Mouse (Mus musculus) stomach, embryonic 14.5 days (tissue): ENCODE data around the gene Syce1. TPM values are rescaled to one million over a fixed set of nuclear protein-coding genes. Genes with fewer than 3 reads are reported as not detected.
"Not testable (repeated sequence)": the region's sequence is repeated elsewhere in the genome, so short reads cannot be mapped to it uniquely, and the experiment has no call there.

Experiments used
- ATAC-seq: fragments of 200-750 bp; cut with Nextera tagmentation; 2 replicates; pipeline ENCODE4 v1.8.0; 2017; ENCODE audit warnings: low read depth, moderate TSS enrichment; ENCODE audit not compliant: insufficient number of reproducible peaks, insufficient read depth, low FRiP score
- H3K27ac ChIP-seq: fragments of 300-500 bp; sonication (generic); 2 replicates; pipeline ENCODE4 v1.5.1; 2014; ENCODE audit warnings: mild to moderate bottlenecking, low read length, moderate library complexity, mixed read lengths
- H3K27me3 ChIP-seq: fragments of 300-500 bp; sonication (generic); 2 replicates; pipeline ENCODE4 v1.6.1; 2014; ENCODE audit warnings: low read length, control low read depth, mixed read lengths; ENCODE audit not compliant: control insufficient read depth, insufficient read depth
- H3K36me3 ChIP-seq: fragments of 300-500 bp; sonication (generic); 2 replicates; pipeline ENCODE4 v1.6.1; 2014; ENCODE audit warnings: mild to moderate bottlenecking, control low read depth, low read length, moderate library complexity, mixed read lengths; ENCODE audit not compliant: control insufficient read depth, insufficient read depth
- H3K4me1 ChIP-seq: fragments of 300-500 bp; sonication (generic); 2 replicates; pipeline ENCODE4 v1.6.1; 2014; ENCODE audit warnings: low read length, control low read depth, mixed read lengths; ENCODE audit not compliant: control insufficient read depth, insufficient read depth
- H3K4me2 ChIP-seq: fragments of 300-500 bp; sonication (generic); replicated peaks from 2 replicates; pipeline ENCODE4 v1.6.1; 2014; ENCODE audit warnings: low read depth, low read length, control low read depth
- H3K4me3 ChIP-seq: fragments of 300-500 bp; sonication (generic); 2 replicates; pipeline ENCODE4 v1.5.1; 2014; ENCODE audit warnings: low read depth, low read length, control low read depth
- H3K9ac ChIP-seq: fragments of 300-500 bp; sonication (generic); replicated peaks from 2 replicates; pipeline ENCODE4 v1.6.1; 2014; ENCODE audit warnings: low read depth, mild to moderate bottlenecking, control low read depth, low read length, moderate library complexity, mixed read lengths
- H3K9me3 ChIP-seq: fragments of 300-500 bp; sonication (generic); 2 replicates; pipeline ENCODE4 v1.6.1; 2016; ENCODE audit warnings: low read depth, low read length, control low read depth; ENCODE audit not compliant: control insufficient read depth
- WGBS: fragments of 180-500 bp; shearing (Covaris S2); extraction: QIAGEN DNeasy Blood & Tissue Kit; methylation state at CpG from one replicate; pipeline ENCODE4 v1.1.7; 2014; 5-methylcytosine and 5-hydroxymethylcytosine counted together
- polyA plus RNA-seq: library from polyadenylated mRNA; unstranded; fragments of >200 nt; fragmentation: Nextera tagmentation; extraction: Ambion mirVana; gene quantifications from 2 replicates; pipeline ENCODE4 v1.2.1, GENCODE M21; 2014

Gene Syce1
- polyA plus RNA-seq, 1 experiment from 2014 or later, result 0.27 TPM

GRCm38 (mm10) chr7:140798212-140798611, 10.6 kb upstream of the Syce1 start:
- H3K4me1 ChIP-seq, result no peaks in the 10 kb centered on the region
- H3K4me2 ChIP-seq, result no peak overlapping the region
- no peak overlapping the region for H3K9ac ChIP-seq
- no peak overlapping the region for H3K27ac ChIP-seq
- 0 out of 2 replicates have a peak, but pooled peaks have one; percentile 14 for ATAC-seq
- no peak overlapping the region for H3K4me3 ChIP-seq
- no peaks in the 10 kb centered on the region for H3K36me3 ChIP-seq
- WGBS, result 69% methylated on average over 2 of the region's 2 CpGs
- H3K27me3 ChIP-seq, result no peaks in the 10 kb centered on the region
- H3K9me3 ChIP-seq, result no peaks in the 10 kb centered on the region

- H3K4me1 ChIP-seq, result no peaks in the 10 kb centered on the region
- H3K9ac ChIP-seq, result no peak overlapping the region
- no peaks in the 10 kb centered on the region for H3K27me3 ChIP-seq
- H3K36me3 ChIP-seq, result no peaks in the 10 kb centered on the region
- H3K9me3 ChIP-seq, result no peaks in the 10 kb centered on the region
- H3K4me3 ChIP-seq, result no peak overlapping the region
- no peak for ATAC-seq
- no peak overlapping the region for H3K27ac ChIP-seq
- H3K4me2 ChIP-seq, result no peak overlapping the region
- 84% methylated on average over 3 of the region's 3 CpGs for WGBS
These were observed 10.0 kb upstream of the Syce1 start for GRCm38 (mm10) chr7:140797619-140798018.

- Histone ChIP-seq H3K4me3 (no peak overlapping the region), H3K4me2 (no peak overlapping the region), H3K9ac (no peak overlapping the region), H3K36me3 (no peaks in the 10 kb centered on the region), H3K27ac (no peak overlapping the region), H3K4me1 (no peaks in the 10 kb centered on the region), H3K27me3 (no peaks in the 10 kb centered on the region), H3K9me3 (no peaks in the 10 kb centered on the region)
- no peak for ATAC-seq
- 55% methylated on average over 4 of the region's 4 CpGs for WGBS
These were observed 5.9 kb upstream of the Syce1 start for GRCm38 (mm10) chr7:140793541-140793940.

GRCm38 (mm10) chr7:140788053-140788435, 392 bp upstream of the Syce1 start:
- Histone ChIP-seq H3K27me3 (no peaks in the 10 kb centered on the region), H3K9ac (no peak overlapping the region), H3K36me3 (no peaks in the 10 kb centered on the region), H3K9me3 (no peaks in the 10 kb centered on the region), H3K4me1 (no peaks in the 10 kb centered on the region), H3K4me2 (no peak overlapping the region), H3K4me3 (no peak overlapping the region), H3K27ac (no peak overlapping the region)
- no peak for ATAC-seq
- WGBS, result 84% methylated on average over 7 of the region's 7 CpGs

- no peaks in the 10 kb centered on the region for H3K4me1 ChIP-seq
- WGBS, result 83% methylated on average over 4 of the region's 4 CpGs
- no peaks in the 10 kb centered on the region for H3K36me3 ChIP-seq
- H3K4me3 ChIP-seq, result no peak overlapping the region
- H3K9me3 ChIP-seq, result no peaks in the 10 kb centered on the region
- H3K27me3 ChIP-seq, result no peaks in the 10 kb centered on the region
- no peak for ATAC-seq
- H3K9ac ChIP-seq, result no peak overlapping the region
- H3K4me2 ChIP-seq, result no peak overlapping the region
- H3K27ac ChIP-seq, result no peak overlapping the region
These were observed 7.1 kb downstream of the Syce1 start for GRCm38 (mm10) chr7:140780548-140780947.

- 74% methylated on average over 12 of the region's 12 CpGs for WGBS
- Histone ChIP-seq H3K4me2 (no peak overlapping the region), H3K4me1 (no peaks in the 10 kb centered on the region), H3K4me3 (no peak overlapping the region), H3K27me3 (no peaks in the 10 kb centered on the region), H3K36me3 (no peaks in the 10 kb centered on the region), H3K9me3 (no peaks in the 10 kb centered on the region), H3K27ac (no peak overlapping the region), H3K9ac (no peak overlapping the region)
- ATAC-seq, result no peak
These were observed 21.5 kb downstream of the Syce1 start for GRCm38 (mm10) chr7:140765888-140766739.

GRCm38 (mm10) chr7:140765391-140765790, 22.3 kb downstream of the Syce1 start:
- not testable (repeated sequence) for H3K4me2 ChIP-seq, H3K27me3 ChIP-seq, ATAC-seq, H3K4me1 ChIP-seq, H3K9me3 ChIP-seq, H3K27ac ChIP-seq, H3K36me3 ChIP-seq, H3K4me3 ChIP-seq, H3K9ac ChIP-seq
- WGBS, result 61% methylated on average over 1 of the region's 1 CpGs

GRCm38 (mm10) chr7:140763447-140764020, 24.1 kb downstream of the Syce1 start, which contains the start of gene Cyp2e1:
TSS of gene Cyp2e1 (plus strand) at chr7:140763739.
- no peak for ATAC-seq
- no peak within 1 kb of the TSS for H3K4me2 ChIP-seq
- 92% methylated on average over 7 of the region's 7 CpGs for WGBS
- no peaks in the 10 kb centered on the region for H3K9me3 ChIP-seq
- no peaks in the 10 kb centered on the region for H3K4me1 ChIP-seq
- H3K36me3 ChIP-seq, result no peaks in the 10 kb centered on the region
- no peaks in the 10 kb centered on the region for H3K27me3 ChIP-seq
- no peak within 1 kb of the TSS for H3K9ac ChIP-seq
- no peak within 1 kb of the TSS for H3K27ac ChIP-seq
- no peak within 1 kb of the TSS for H3K4me3 ChIP-seq
